Mouse (Mus musculus): ENCODE measurements around the gene Osbpl6.

Gene Osbpl6

GRCm38 (mm10) chr2:76406151-76406936 lies at the start of gene Osbpl6:
Gene Osbpl6 (plus strand): TSS chr2:76406508.
- in situ Hi-C loops (cut with MboI, MseI) = no loop called here

- in situ Hi-C loops (cut with MboI, MseI) = no loop called here
Observed at GRCm38 (mm10) chr2:76360226-76360625, 46.1 kb upstream of the Osbpl6 start, which contains the start of gene Cyct. Gene Cyct (minus strand): TSS chr2:76360450.

GRCm38 (mm10) chr2:76362111-76362510 lies 44.2 kb upstream of the Osbpl6 start:
- in situ Hi-C loops (cut with MboI, MseI) = no loop called here

- in situ Hi-C loops (cut with MboI, MseI) = no loop called here
Observed at GRCm38 (mm10) chr2:76365811-76366210, 40.5 kb upstream of the Osbpl6 start.

- in situ Hi-C loops (cut with MboI, MseI) = no loop called here
Observed at GRCm38 (mm10) chr2:76367188-76367922, 39.0 kb upstream of the Osbpl6 start.

GRCm38 (mm10) chr2:76368861-76369660 lies 37.2 kb upstream of the Osbpl6 start:
- in situ Hi-C loops (cut with MboI, MseI) = no loop called here

GRCm38 (mm10) chr2:76369821-76370655 lies 36.3 kb upstream of the Osbpl6 start, which contains the start of gene Rbm45:
Gene Rbm45 (plus strand): TSS chr2:76369984.
- in situ Hi-C loops (cut with MboI, MseI) = no loop called here

- in situ Hi-C loops (cut with MboI, MseI) = no loop called here
Observed at GRCm38 (mm10) chr2:76370656-76370922, 35.7 kb upstream of the Osbpl6 start.

- in situ Hi-C loops (cut with MboI, MseI) = no loop called here
Observed at GRCm38 (mm10) chr2:76372244-76372643, 34.1 kb upstream of the Osbpl6 start.

GRCm38 (mm10) chr2:76374544-76375206 lies 31.6 kb upstream of the Osbpl6 start:
- in situ Hi-C loops (cut with MboI, MseI) = loop anchor here (25.0 kb wide), 1 partner anchor 1538 kb away; no protein-coding TSS in a partner anchor

GRCm38 (mm10) chr2:76378646-76379045 lies 27.7 kb upstream of the Osbpl6 start:
- in situ Hi-C loops (cut with MboI, MseI) = loop anchor here (25.0 kb wide), 1 partner anchor 1534 kb away; no protein-coding TSS in a partner anchor

- in situ Hi-C loops (cut with MboI, MseI) = loop anchor here (25.0 kb wide), 1 partner anchor 1526 kb away; no protein-coding TSS in a partner anchor
Observed at GRCm38 (mm10) chr2:76386531-76386930, 19.8 kb upstream of the Osbpl6 start.

- in situ Hi-C loops (cut with MboI, MseI) = no loop called here
Observed at GRCm38 (mm10) chr2:76400178-76400577, 6.1 kb upstream of the Osbpl6 start.

- in situ Hi-C loops (cut with MboI, MseI) = no loop called here
Observed at GRCm38 (mm10) chr2:76405596-76406150, 635 bp upstream of the Osbpl6 start.

- in situ Hi-C loops (cut with MboI, MseI) = no loop called here
Observed at GRCm38 (mm10) chr2:76406937-76407441, 681 bp downstream of the Osbpl6 start.

- in situ Hi-C loops (cut with MboI, MseI) = no loop called here
Observed at GRCm38 (mm10) chr2:76409526-76409925, 3.2 kb downstream of the Osbpl6 start.

GRCm38 (mm10) chr2:76409986-76410385 lies 3.7 kb downstream of the Osbpl6 start:
- in situ Hi-C loops (cut with MboI, MseI) = no loop called here

GRCm38 (mm10) chr2:76412924-76413323 lies 6.6 kb downstream of the Osbpl6 start:
- in situ Hi-C loops (cut with MboI, MseI) = no loop called here

- in situ Hi-C loops (cut with MboI, MseI) = no loop called here
Observed at GRCm38 (mm10) chr2:76417446-76418141, 11.3 kb downstream of the Osbpl6 start.
